Mouse (Mus musculus): ENCODE data around the gene Clec3b. TPM values are rescaled to one million over a fixed set of nuclear protein-coding genes. Genes with fewer than 3 reads are reported as not detected.

The Clec3b gene
- polyA plus RNA-seq, 1 experiment from 2014 or later = not detected

DNA sequence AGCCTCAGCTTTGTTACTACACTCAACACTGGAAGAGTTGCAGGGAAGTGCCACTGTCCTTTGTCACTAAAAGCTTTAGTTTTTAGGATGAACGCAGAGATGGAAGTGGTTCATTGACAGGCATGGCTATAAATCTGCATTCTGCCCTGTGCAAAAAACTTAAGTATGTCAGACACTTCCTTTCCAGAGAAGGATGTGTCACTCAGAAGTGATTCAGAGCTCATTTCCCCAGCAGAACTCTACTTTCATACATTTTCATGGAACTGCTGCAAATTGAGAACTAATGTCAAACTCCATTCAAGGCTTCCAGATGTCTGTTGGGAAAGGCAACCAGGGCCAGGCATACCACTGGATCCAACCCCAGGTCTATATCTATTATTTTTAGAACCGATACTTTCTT is 37.5 kb downstream of the Clec3b start:
- DNase-seq (ENCODE audit: low spot score) = no peak
- H3K27ac ChIP-seq (replicated peaks) = no peak overlapping the region
- H3K4me3 ChIP-seq = no peak overlapping the region
- 92% methylated on average over 2 of the region's 2 CpGs for WGBS
- H3K27me3 ChIP-seq (replicated peaks; ENCODE audit: low read depth, poor library complexity, severe bottlenecking) = no peaks in the 10 kb centered on the region
- H3K9me3 ChIP-seq = 0 out of 2 replicates have a peak, but pooled peaks cover 3% of the 10 kb centered on the region
- peaks cover 4% of the 10 kb centered on the region; the same call in 1 of the 2 replicates for H3K4me1 ChIP-seq
- no peaks in the 10 kb centered on the region for H3K36me3 ChIP-seq (replicated peaks)

GRCm38 (mm10) chr9:123200116-123200515 is 49.4 kb downstream of the Clec3b start:
- Histone ChIP-seq H3K27ac (replicated peaks) (no peak overlapping the region), H3K9me3 (no peaks in the 10 kb centered on the region), H3K4me1 (no peaks in the 10 kb centered on the region), H3K36me3 (replicated peaks) (no peaks in the 10 kb centered on the region), H3K27me3 (replicated peaks; ENCODE audit: low read depth, poor library complexity, severe bottlenecking) (no peaks in the 10 kb centered on the region), H3K4me3 (no peak overlapping the region)
- no peak for DNase-seq (ENCODE audit: low spot score)
- WGBS = 77% methylated on average over 3 of the region's 3 CpGs

- no peak overlapping the region for H3K27ac ChIP-seq (replicated peaks)
- WGBS = 52% methylated on average over 2 of the region's 2 CpGs
- no peaks in the 10 kb centered on the region for H3K4me1 ChIP-seq
- no peaks in the 10 kb centered on the region for H3K9me3 ChIP-seq
- H3K27me3 ChIP-seq (replicated peaks; ENCODE audit: low read depth, poor library complexity, severe bottlenecking) = no peaks in the 10 kb centered on the region
- DNase-seq (ENCODE audit: low spot score) = no peak
- H3K4me3 ChIP-seq = no peak overlapping the region
- no peaks in the 10 kb centered on the region for H3K36me3 ChIP-seq (replicated peaks)
Observed at GRCm38 (mm10) chr9:123206526-123206925, 55.8 kb downstream of the Clec3b start.

DNA sequence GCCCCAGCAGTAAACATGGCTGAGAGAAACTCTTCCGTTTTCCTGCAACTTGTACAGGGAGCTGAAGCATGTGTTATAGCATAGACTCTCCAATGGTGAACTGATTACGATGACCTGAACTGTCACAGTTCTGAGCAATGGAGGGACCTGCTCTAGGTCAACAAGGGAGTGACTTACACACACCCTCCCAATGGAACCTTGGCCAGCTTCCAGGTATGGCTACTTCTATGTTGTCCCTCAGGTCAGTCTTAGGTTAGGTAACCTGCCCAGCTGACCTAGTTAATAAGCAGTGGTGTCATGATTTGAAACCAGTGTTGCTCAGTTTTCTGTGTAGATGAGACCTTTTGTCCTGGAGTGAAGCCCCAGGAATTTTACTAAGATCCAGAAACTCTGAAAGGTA is 56.2 kb downstream of the Clec3b start:
- 91% methylated on average over 2 of the region's 2 CpGs for WGBS

More for the DNA sequence above, 56.2 kb downstream of the Clec3b start:
- Histone ChIP-seq H3K27ac (replicated peaks) (no peak overlapping the region), H3K4me1 (no peaks in the 10 kb centered on the region), H3K27me3 (replicated peaks; ENCODE audit: low read depth, poor library complexity, severe bottlenecking) (no peaks in the 10 kb centered on the region), H3K4me3 (no peak overlapping the region), H3K9me3 (no peaks in the 10 kb centered on the region), H3K36me3 (replicated peaks) (no peaks in the 10 kb centered on the region)
- no peak for DNase-seq (ENCODE audit: low spot score)

Other genes with a start within 250 kb of the Clec3b start
- 32.4 and 33.8 TPM in 2 replicates for gene Zfp105, start 227.9 kb upstream of the Clec3b start, polyA plus RNA-seq (2016; fragmentation: Nextera tagmentation; extraction: Ambion mirVana)
- gene 1110059G10Rik, start 199.9 kb upstream of the Clec3b start, polyA plus RNA-seq (2016; fragmentation: Nextera tagmentation; extraction: Ambion mirVana) = 22.0 and 23.6 TPM in 2 replicates
- 89.5 and 97.8 TPM in 2 replicates for gene Kif15, start 199.9 kb upstream of the Clec3b start, polyA plus RNA-seq (2016; fragmentation: Nextera tagmentation; extraction: Ambion mirVana)
- 12.2 and 13.2 TPM in 2 replicates for gene Tmem42, start 129.6 kb upstream of the Clec3b start, polyA plus RNA-seq (2016; fragmentation: Nextera tagmentation; extraction: Ambion mirVana)
- gene Tgm4, start 116.2 kb upstream of the Clec3b start, polyA plus RNA-seq (2016; fragmentation: Nextera tagmentation; extraction: Ambion mirVana) = 0.31 and 0.63 TPM in 2 replicates
- 73.1 and 77.9 TPM in 2 replicates for gene Zdhhc3, start 37.7 kb upstream of the Clec3b start, polyA plus RNA-seq (2016; fragmentation: Nextera tagmentation; extraction: Ambion mirVana)
- gene Exosc7, start 37.7 kb upstream of the Clec3b start, polyA plus RNA-seq (2016; fragmentation: Nextera tagmentation; extraction: Ambion mirVana) = 129 and 143 TPM in 2 replicates
- 5.5 and 6.0 TPM in 2 replicates for gene Cdcp1, start 65.1 kb downstream of the Clec3b start, polyA plus RNA-seq (2016; fragmentation: Nextera tagmentation; extraction: Ambion mirVana)
- gene Tmem158, start 109.8 kb downstream of the Clec3b start, polyA plus RNA-seq (2016; fragmentation: Nextera tagmentation; extraction: Ambion mirVana) = 4.6 and 5.0 TPM in 2 replicates
- gene Lars2, start 216.0 kb downstream of the Clec3b start, polyA plus RNA-seq (2016; fragmentation: Nextera tagmentation; extraction: Ambion mirVana) = 705 and 749 TPM in 2 replicates

Data from embryonic facial prominence, embryonic 10.5 days (tissue).